Mouse (Mus musculus) G1E (cell line): ENCODE data around the gene Acsl6.

Source experiments
- CTCF ChIP-seq: IDR thresholded peaks from 2 replicates; pipeline ENCODE4 v1.5.1; 2012; ENCODE audit warnings: low read depth, low read length, inconsistent platforms, mixed read lengths
- GATA1 ChIP-seq: IDR thresholded peaks from 2 replicates; pipeline ENCODE4 v1.6.1; 2012; ENCODE audit warnings: borderline replicate concordance, low read length, inconsistent platforms, mixed read lengths
- POLR2AphosphoS5 ChIP-seq: IDR thresholded peaks from 2 replicates; pipeline ENCODE4 v1.6.1; 2012; ENCODE audit warnings: low read depth, low read length, inconsistent platforms; ENCODE audit not compliant: insufficient replicate concordance
- TAL1 ChIP-seq: conservative IDR thresholded peaks from 2 replicates; pipeline ENCODE4 v1.6.1; 2012; ENCODE audit warnings: low read depth, low read length, inconsistent platforms, mixed read lengths

- TF ChIP-seq CTCF (no peak), TAL1 (no peak), GATA1 (no peak), POLR2AphosphoS5 (no peak)
Measured at GRCm38 (mm10) chr11:54343703-54344102, 40.1 kb downstream of the Acsl6 start.
